Mouse (Mus musculus): ENCODE measurements around the gene Arid1b. TPM values are rescaled to one million over a fixed set of nuclear protein-coding genes. Genes with fewer than 3 reads are reported as not detected.

Gene Arid1b
- total and polyA plus RNA-seq, 3 experiments = 11.8 to 27.8 (median 26.8) TPM

DNA sequence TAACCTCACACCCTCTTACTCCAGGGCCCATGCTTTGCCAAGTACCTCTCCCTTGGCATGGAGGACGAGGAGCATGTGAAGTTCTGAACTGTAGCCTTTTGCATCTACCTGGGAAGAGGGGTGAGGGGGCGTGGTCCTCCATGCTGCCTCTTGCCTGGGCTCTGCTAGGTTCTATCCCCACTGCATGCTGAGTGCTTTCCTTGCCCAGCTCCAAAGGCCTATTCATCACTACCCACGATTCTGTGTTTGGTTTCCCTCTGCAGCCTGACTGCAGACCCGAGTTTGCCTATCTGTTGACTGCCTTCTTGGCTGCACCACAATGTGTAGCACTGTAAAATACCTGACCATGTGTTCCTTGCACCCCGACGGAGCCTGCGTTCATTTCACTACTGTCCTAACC lies 194.3 kb downstream of the Arid1b start:
- TF ChIP-seq POLR2A (IDR thresholded peaks at IDR 0.05; ENCODE audit: insufficient read depth, low read depth, low read length) = no peak
- no peak for TF ChIP-seq CTCF (IDR thresholded peaks at IDR 0.05)
- no peak for TF ChIP-seq EP300 (IDR thresholded peaks at IDR 0.05; ENCODE audit: insufficient read depth, low read depth, low read length)
- H3K4me1 ChIP-seq (ENCODE audit: control insufficient read depth, insufficient read depth, low read length) = peaks cover 9% of the 10 kb centered on the region
- H3K79me2 ChIP-seq (replicated peaks; ENCODE audit: control insufficient read depth, insufficient read depth, low read length) = peaks cover 6% of the 10 kb centered on the region
- no peak for DNase-seq
- 74% methylated on average over 7 of the region's 7 CpGs for WGBS
- H3K27me3 ChIP-seq (ENCODE audit: control insufficient read depth, insufficient read depth, low read length) = no peaks in the 10 kb centered on the region
- no peaks in the 10 kb centered on the region for H3K36me3 ChIP-seq (ENCODE audit: control insufficient read depth, insufficient read depth, low read length)
- intact Hi-C loops (cut with DNase I) = loop anchor here (5.0 kb wide), 2 partner anchors 36 to 406 kb away; no protein-coding TSS in a partner anchor
- H3K9ac ChIP-seq (ENCODE audit: low read depth, low read length) = no peak overlapping the region
- H3K27ac ChIP-seq = no peak overlapping the region
- H3K4me3 ChIP-seq = no peak overlapping the region

- Histone ChIP-seq H3K4me3 (peak overlapping the region; percentile 57), H3K79me2 (replicated peaks; ENCODE audit: control insufficient read depth, insufficient read depth, low read length) (peaks cover 3% of the 10 kb centered on the region), H3K4me1 (ENCODE audit: control insufficient read depth, insufficient read depth, low read length) (peaks cover 12% of the 10 kb centered on the region), H3K27me3 (ENCODE audit: control insufficient read depth, insufficient read depth, low read length) (no peaks in the 10 kb centered on the region), H3K9ac (ENCODE audit: low read depth, low read length) (peak overlapping the region; percentile 67), H3K27ac (peak overlapping the region; percentile 100), H3K36me3 (ENCODE audit: control insufficient read depth, insufficient read depth, low read length) (no peaks in the 10 kb centered on the region)
- intact Hi-C loops (cut with DNase I) = loop anchor here (1.0 to 5.0 kb wide), 4 partner anchors 37 to 407 kb away; no protein-coding TSS in a partner anchor
- TF ChIP-seq EP300 (IDR thresholded peaks at IDR 0.05; ENCODE audit: insufficient read depth, low read depth, low read length) (peak; percentile 72), POLR2A (IDR thresholded peaks at IDR 0.05; ENCODE audit: insufficient read depth, low read depth, low read length) (peak; percentile 93), CTCF (IDR thresholded peaks at IDR 0.05) (peak; percentile 76)
- peak; percentile 97 to 99 for DNase-seq
- 2% methylated on average over 40 of the region's 40 CpGs for WGBS
Measured at GRCm38 (mm10) chr17:5189551-5190351, 195.6 kb downstream of the Arid1b start.

GRCm38 (mm10) chr17:5190367-5190766 lies 196.2 kb downstream of the Arid1b start:
- Histone ChIP-seq H3K27ac (peak overlapping the region; percentile 100), H3K79me2 (replicated peaks; ENCODE audit: control insufficient read depth, insufficient read depth, low read length) (peaks cover 3% of the 10 kb centered on the region), H3K9ac (ENCODE audit: low read depth, low read length) (no peak overlapping the region), H3K27me3 (ENCODE audit: control insufficient read depth, insufficient read depth, low read length) (no peaks in the 10 kb centered on the region), H3K4me1 (ENCODE audit: control insufficient read depth, insufficient read depth, low read length) (peaks cover 14% of the 10 kb centered on the region), H3K4me3 (peak overlapping the region; percentile 57), H3K36me3 (ENCODE audit: control insufficient read depth, insufficient read depth, low read length) (no peaks in the 10 kb centered on the region)
- WGBS = 18% methylated on average over 3 of the region's 3 CpGs
- intact Hi-C loops (cut with DNase I) = no loop called here
- no peak for DNase-seq
- no peak for TF ChIP-seq EP300 (IDR thresholded peaks at IDR 0.05; ENCODE audit: insufficient read depth, low read depth, low read length)
- TF ChIP-seq CTCF (IDR thresholded peaks at IDR 0.05) = peak; percentile 35
- no peak for TF ChIP-seq POLR2A (IDR thresholded peaks at IDR 0.05; ENCODE audit: insufficient read depth, low read depth, low read length)

- Histone ChIP-seq H3K4me1 (ENCODE audit: control insufficient read depth, insufficient read depth, low read length) (peaks cover 12% of the 10 kb centered on the region), H3K36me3 (ENCODE audit: control insufficient read depth, insufficient read depth, low read length) (no peaks in the 10 kb centered on the region), H3K9ac (ENCODE audit: low read depth, low read length) (no peak overlapping the region), H3K4me3 (no peak overlapping the region), H3K79me2 (replicated peaks; ENCODE audit: control insufficient read depth, insufficient read depth, low read length) (peaks cover 5% of the 10 kb centered on the region), H3K27me3 (ENCODE audit: control insufficient read depth, insufficient read depth, low read length) (no peaks in the 10 kb centered on the region), H3K27ac (no peak overlapping the region)
- WGBS = 67% methylated on average over 8 of the region's 8 CpGs
- intact Hi-C loops (cut with DNase I) = no loop called here
- TF ChIP-seq CTCF (IDR thresholded peaks at IDR 0.05) (no peak), POLR2A (IDR thresholded peaks at IDR 0.05; ENCODE audit: insufficient read depth, low read depth, low read length) (no peak), EP300 (IDR thresholded peaks at IDR 0.05; ENCODE audit: insufficient read depth, low read depth, low read length) (no peak)
- no peak for DNase-seq
Measured at GRCm38 (mm10) chr17:5194157-5194916, 200.2 kb downstream of the Arid1b start.

GRCm38 (mm10) chr17:5195397-5195796 lies 201.3 kb downstream of the Arid1b start:
- peak in 1 of 2 experiments; percentile 57 for DNase-seq
- WGBS = 59% methylated on average over 5 of the region's 5 CpGs
- Histone ChIP-seq H3K4me1 (ENCODE audit: control insufficient read depth, insufficient read depth, low read length) (peaks cover 11% of the 10 kb centered on the region), H3K36me3 (ENCODE audit: control insufficient read depth, insufficient read depth, low read length) (no peaks in the 10 kb centered on the region), H3K4me3 (no peak overlapping the region), H3K9ac (ENCODE audit: low read depth, low read length) (no peak overlapping the region), H3K27me3 (ENCODE audit: control insufficient read depth, insufficient read depth, low read length) (no peaks in the 10 kb centered on the region), H3K79me2 (replicated peaks; ENCODE audit: control insufficient read depth, insufficient read depth, low read length) (peaks cover 5% of the 10 kb centered on the region), H3K27ac (no peak overlapping the region)
- no peak for TF ChIP-seq POLR2A (IDR thresholded peaks at IDR 0.05; ENCODE audit: insufficient read depth, low read depth, low read length)
- 0 out of 2 replicates have a peak, but pooled peaks have one; percentile 6 for TF ChIP-seq CTCF (IDR thresholded peaks at IDR 0.05)
- intact Hi-C loops (cut with DNase I) = no loop called here

Data from heart, adult 2 months (tissue).